Mouse (Mus musculus): ENCODE results near the gene Katna1. TPM values are rescaled to one million over a fixed set of nuclear protein-coding genes. Genes with fewer than 3 reads are reported as not detected.
A peak's percentile ranks its signal among the peaks of the same experiment; 100 is the strongest.

Gene Katna1
- polyA plus RNA-seq, 1 experiment from 2014 or later, result 34.4 TPM

- CTCF ChIA-PET, result interaction anchor here (0.8 to 1.0 kb wide), 3 partner anchors 9 to 430 kb away, joined by 3 read pairs; no protein-coding TSS in a partner anchor
- no peaks in the 10 kb centered on the region for H3K27me3 ChIP-seq
- DNase-seq (ENCODE audit: low read depth, low spot score) (peak; percentile 25), ATAC-seq (peak; percentile 67)
- POLR2A ChIA-PET, result no interaction called here
- in situ Hi-C loops (cut with MboI; ENCODE audit: low pct_unique_long_range_greater_than_20kb), result loop anchor here (5.0 to 25.0 kb wide), 2 partner anchors 427 to 702 kb away; partner anchors contain the start of gene Ust
- TF ChIP-seq CTCF (IDR thresholded peaks at IDR 0.05), result peak; percentile 76
Observed at GRCm38 (mm10) chr10:7809937-7810336, 84.1 kb downstream of the Katna1 start.

Other genes starting within 250 kb of the Katna1 start
- 19.3 TPM for gene Lrp11, start 136.2 kb upstream of the Katna1 start, polyA plus RNA-seq (2021)
- 21.9 TPM for gene Nup43, start 58.5 kb upstream of the Katna1 start, polyA plus RNA-seq (2021)
- gene Pcmt1, start 44.9 kb upstream of the Katna1 start, polyA plus RNA-seq (2021), result 66.8 TPM
- 26.4 TPM for gene Lats1, start 44.8 kb upstream of the Katna1 start, polyA plus RNA-seq (2021)
- gene Ginm1, start 66.8 kb downstream of the Katna1 start, polyA plus RNA-seq (2021), result 75.2 TPM
- 25.0 TPM for gene Ppil4, start 66.9 kb downstream of the Katna1 start, polyA plus RNA-seq (2021)
- gene Zc3h12d, start 106.5 kb downstream of the Katna1 start, polyA plus RNA-seq (2021), result not detected
- 63.9 TPM for gene Tab2, start 230.2 kb downstream of the Katna1 start, polyA plus RNA-seq (2021)

All from Patski (cell line).